Mouse (Mus musculus) lung, adult 2 months (tissue): ENCODE results near the gene R3hdml.

Source experiments
- CTCF ChIP-seq: fragments of 200-500 bp; IDR thresholded peaks from 2 replicates; pipeline ENCODE4 v1.5.1; 2011; ENCODE audit warnings: mild to moderate bottlenecking, low read length, control low read depth; ENCODE audit not compliant: insufficient read depth
- POLR2A ChIP-seq: fragments of 200-500 bp; IDR thresholded peaks from 2 replicates; pipeline ENCODE4 v1.6.1; 2011; ENCODE audit warnings: low read depth, mild to moderate bottlenecking, control low read depth, low read length, borderline replicate concordance; ENCODE audit errors: extremely low read depth

DNA sequence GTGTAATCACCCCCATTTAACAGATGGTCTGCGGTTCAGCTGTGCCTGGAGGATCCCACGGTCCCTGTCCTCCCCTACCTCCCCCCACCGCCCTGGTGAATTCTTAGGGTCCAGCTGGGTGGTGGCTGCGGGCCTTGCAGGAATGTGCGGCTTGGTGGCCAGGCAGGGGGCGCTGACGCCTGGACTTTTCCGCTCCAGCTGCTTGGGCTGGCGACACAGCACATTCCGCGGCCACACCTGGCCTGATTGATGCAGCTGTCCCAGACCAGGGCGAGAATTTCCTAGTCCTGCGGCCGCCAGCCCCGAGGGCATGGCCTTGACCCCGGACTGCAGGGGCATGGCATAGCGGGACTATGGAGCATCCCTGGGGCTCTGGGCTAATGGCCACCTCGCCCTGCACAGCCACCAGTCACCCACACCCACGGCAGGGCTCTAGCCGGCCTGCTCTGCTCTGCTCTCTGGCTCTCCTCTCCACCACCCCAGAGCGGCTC, 10.5 kb upstream of the R3hdml start:
- TF ChIP-seq CTCF = no peak
- no peak for TF ChIP-seq POLR2A
